Mouse (Mus musculus): ENCODE measurements around the gene Plpp1.
A peak's percentile ranks its signal among the peaks of the same experiment; 100 is the strongest.

Gene Plpp1

DNA sequence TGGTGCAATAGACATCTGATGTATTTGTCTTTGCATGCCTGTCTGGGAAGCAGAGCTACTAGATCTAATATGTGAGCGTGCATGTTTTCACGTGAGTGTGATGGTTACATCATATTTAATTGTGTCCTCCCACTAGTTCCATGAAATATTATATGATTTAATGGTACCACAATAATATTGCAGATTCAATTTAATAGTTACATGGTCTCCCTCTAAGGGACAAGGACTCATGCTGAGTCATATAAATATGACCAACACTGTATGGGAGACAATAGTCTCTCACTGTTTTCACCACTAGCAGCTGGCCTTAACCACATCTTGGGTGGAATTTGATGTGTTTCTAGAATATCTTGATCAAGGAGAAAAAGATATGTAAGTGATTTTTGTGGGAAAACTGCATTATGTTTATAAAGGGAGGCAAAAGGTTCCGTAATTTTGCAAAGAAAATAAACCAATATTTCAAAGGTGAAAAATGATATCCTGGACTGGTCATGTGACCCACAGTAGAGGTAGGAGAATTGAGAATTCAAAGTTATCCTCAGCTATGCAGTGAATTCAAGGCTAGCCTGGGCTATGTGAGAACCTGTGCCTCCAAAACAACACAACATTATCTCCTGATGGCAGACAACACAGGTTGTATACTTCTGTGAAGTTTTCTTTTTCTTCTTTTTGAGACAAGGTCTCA is 26.5 kb upstream of the Plpp1 start:
- no peak for DNase-seq (ENCODE audit: low spot score)

DNA sequence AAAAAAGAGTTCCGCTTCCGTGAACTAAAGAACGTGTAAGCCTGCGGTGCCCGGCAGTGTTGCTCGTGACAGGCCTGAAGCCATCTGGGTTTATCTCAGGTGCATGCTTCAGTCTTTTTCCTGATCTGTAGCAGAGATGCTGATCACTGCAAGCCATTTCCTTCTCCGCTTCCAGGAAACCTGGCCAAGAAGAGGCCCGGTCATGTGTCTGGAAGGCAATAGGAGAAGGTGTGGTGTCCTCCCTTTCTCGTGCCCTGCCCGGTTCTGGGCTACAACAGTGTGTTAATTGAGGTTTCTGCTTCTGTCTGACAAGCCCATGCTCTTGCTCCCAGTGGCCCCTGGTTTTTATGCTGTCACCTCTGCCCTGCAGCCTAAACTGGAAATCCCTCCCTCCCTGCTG is 24.7 kb upstream of the Plpp1 start:
- no peak for DNase-seq (ENCODE audit: low spot score)

DNA sequence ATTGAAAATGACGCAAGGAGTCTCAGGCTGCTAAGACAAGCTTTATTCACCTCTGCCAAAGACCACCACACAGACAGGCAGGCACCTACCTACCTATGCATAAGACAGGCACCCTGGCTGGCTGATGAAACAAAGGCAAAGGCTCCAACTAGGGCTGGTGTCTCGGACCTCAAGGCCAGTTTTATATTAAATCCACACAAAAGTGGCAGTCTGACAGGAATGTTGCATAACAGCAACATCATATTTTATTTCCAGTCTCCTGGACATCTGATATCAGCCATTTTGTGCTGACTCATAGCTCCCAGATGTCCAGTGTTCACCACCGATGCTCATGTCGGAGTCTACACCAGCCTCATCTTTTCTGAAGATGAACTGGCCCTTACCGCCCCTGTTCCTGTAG is 22.2 kb upstream of the Plpp1 start:
- no peak for DNase-seq (ENCODE audit: low spot score)

DNA sequence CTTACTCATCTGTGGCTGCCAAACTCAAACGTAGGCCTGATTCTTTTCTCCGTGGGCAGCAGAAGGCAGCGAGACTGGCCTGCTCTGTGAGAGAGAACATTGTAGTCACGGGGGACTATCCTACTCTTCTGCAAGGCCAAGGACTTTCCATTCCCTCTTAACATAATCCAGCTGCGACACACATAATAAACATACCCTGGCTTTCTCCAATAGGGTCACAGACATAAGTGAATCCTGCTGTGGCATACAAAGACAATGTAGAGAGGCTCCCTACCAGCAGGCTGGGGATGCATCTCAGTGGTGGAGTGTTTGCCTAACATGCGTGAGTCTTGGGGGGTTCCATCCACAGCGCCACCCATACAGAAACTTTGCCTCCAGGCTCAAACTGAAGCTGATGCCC is 15.3 kb upstream of the Plpp1 start:
- DNase-seq (ENCODE audit: low spot score), result no peak

DNA sequence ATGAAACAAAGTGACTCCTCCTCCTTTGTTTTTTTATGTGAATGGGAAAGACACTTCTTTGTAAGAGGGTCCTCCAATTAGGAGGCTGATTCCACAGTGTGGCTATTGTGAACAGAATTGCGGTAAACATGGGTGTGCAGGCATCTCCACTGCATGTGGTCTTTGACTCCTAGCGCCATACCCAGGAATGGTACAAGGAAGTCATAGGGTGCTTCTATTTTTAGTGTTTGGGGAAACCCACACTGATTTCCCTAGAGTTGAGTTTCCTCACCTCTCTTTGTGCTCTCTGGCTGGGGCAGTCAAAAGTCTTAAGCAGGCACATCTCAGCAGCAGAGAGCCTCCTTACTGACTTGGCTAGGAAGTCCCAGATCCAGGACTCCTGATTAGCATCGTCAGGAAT is 14.4 kb upstream of the Plpp1 start:
- DNase-seq (ENCODE audit: low spot score), result no peak

DNA sequence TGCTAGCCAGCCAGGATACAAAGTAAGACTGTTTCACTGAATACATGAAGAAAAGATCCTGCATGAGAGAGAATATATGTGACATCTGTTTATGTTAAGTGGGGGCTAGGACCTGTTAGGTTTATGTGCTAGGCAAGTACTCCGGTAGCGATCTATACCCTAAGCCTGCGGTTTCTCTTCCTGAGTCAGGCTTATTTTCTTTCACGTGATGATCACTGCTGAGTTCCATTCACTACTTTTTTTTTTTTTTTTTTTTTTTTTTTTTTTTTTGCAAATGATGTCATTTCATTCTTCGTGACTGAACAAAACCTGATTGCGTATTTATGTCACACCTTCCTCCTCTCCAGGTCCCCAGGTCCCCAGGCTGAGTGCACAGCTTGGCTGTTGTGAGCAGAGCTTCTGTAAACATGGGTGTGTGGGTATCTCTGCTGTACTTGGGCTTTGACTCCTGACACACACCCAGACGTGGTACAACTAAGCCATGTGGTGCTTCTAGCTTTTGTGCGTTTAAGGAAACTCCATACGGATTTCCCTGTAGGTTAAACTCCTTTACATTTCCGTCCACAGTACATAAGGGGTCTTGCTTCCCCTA is 13.6 kb upstream of the Plpp1 start:
- no peak for DNase-seq (ENCODE audit: low spot score)

DNA sequence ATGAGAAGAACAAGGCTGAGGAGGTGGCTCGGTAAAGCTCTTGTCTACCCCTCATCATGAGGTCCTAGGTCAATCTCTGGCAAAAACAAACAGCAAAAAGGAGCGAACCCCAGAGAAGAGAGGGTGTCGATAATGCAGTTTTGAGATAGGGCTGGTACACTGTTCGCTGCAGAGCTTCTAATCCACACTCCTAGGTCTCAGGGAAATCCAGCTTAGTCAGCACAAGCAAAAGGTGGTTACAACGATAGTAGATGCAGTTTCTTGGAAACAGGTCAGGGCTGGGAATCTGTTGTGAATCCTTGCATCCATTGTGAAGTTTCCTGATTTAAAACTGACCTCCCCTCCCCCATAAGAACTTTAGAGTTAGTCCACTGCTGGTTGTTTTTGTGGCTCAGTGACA is 9.8 kb upstream of the Plpp1 start:
- no peak for DNase-seq (ENCODE audit: low spot score)

DNA sequence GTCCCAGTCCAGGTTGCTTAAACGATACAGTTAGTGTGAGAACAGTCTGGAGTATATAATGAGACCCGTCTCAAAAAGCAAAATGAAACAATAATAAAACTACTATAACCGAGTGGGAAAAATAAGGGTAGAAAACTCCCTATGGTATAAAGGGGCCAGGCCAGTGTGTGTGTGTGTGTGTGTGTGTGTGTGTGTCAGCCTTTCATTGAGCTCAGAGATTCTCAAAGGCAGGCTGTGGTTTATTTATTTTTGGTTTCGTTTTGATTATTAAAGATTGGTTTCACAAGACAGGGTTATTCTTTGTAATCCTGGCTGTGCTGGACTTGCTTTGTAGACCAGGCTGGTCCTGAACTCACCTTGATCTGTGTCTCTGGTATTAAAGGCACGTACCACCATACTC is 8.7 kb upstream of the Plpp1 start:
- no peak for DNase-seq (ENCODE audit: low spot score)

DNA sequence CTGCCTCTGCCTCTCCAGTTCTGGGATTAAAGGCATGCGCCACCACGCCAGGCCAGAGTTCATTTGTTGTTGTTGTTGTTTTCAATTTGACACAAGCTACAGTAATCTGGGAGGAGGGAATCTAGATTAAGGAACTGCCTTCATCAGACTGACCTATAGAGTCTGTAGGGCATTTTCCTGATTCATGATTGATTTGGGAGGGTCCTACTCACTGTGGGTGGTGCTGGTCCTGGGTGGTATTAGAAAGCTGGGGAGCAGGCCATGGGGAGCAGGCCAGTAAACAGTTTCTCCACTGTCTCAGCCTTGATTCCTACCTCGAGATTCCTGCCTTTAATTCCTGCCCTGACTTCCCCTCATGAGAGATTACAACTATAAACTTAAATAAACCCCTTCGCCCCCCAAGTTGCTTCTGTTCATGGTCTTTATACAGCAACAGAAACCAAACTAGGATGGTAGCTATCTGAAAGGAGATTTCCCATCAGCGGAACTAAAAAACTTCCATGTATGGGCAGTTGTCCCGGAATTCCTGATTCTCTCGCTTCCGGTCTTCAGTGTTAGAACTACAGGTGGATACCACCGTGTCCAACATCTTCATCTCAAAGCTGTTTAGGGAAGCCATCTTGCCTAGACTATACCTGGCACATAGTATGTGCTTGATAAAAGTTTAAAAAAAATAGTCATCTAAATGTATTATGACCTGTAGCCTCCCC is 2.2 kb upstream of the Plpp1 start:
- no peak for DNase-seq (ENCODE audit: low spot score)

DNA sequence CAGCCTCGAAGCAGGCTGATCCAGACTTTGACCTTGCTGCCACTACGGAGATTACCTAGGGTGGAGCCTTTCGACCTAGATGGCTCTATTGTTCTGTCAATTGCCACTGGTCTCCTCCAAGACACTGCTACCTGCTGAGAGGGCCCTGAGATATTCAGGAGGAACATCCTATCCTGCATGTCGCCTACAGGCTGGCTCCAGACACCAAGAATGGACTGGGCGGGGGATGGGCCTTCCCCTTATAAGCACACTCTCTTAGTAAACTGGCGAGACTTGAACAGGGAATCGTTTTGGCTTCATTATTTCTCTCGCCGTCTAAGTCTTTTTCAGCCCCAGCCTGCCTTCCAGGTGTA is 1.7 kb upstream of the Plpp1 start:
- DNase-seq (ENCODE audit: low spot score), result no peak

DNA sequence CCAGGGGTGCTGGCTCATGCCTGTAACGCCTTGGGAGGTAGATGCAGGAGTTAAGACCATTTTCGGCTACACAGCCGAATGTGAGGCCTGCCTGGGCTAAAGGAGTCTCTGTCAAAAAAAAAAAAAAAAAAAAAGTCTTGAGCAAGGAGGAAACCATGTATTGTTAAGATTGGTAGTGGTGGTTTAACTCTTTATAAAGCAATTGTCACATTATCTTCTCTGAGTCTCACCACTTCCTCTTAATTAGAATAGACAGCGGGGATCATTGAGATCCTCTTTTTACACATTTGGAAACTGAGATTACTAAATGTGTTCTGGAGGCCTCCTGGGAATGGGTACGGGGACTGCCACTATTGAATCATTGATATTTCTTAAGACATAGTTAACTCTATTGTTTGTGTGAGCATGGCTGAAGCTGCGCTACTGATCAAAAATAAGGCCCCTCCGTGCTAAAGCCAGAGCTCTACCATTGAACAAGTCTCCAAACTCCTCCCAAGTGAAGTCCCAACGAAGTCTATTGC is 811 bp upstream of the Plpp1 start:
- DNase-seq (ENCODE audit: low spot score), result no peak

DNA sequence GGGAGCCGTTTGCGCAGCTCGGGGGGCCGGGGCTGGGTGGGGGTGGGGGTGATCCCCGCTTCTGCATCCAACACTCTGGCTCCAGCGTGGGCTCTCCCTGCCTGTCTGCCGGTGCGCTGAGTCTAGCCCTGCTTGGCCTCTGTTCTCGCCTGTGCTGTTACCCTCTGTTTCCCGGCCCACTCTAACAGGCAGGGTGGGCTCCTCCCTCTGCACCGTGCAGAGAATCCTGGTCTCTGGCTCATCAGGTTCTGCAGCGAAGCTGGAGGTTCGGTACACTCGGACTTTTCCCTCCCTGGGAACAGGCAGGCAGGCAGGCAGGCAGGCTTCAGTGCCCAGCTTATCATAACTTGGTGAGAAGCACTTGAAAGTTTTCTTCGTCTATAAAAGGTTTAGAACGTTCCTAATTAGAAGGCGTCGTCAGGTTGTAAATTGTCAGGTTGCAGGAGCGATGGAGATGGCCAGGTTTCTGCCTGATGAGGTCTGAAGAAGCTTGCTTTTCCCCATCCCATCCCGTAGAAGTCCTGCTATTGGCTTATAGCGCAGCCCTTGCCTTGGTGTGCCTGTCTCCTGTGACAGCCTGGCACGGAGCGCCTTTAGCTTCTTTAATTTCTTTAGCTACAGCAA is 901 bp downstream of the Plpp1 start:
- DNase-seq (ENCODE audit: low spot score), result peak; percentile 26

DNA sequence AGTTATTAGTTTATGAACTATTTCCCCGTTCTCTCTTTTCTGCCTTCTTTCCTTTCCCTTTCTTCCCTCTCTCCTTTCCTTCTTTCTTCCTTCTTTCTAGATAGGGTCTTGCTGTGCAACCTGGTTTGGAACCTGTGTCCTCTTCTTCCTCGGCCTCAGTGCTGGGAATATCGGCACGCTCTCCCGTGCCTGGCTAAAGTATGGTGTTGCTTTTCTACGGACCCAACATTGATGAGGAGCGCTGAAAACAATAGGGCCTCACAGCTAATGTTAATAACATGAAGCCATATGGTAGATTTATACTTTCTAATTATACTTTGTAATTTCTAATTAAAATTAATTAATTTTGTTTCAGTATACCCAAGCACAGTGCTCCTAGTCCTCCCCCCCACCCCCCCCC is 2.5 kb downstream of the Plpp1 start:
- no peak for DNase-seq (ENCODE audit: low spot score)

DNA sequence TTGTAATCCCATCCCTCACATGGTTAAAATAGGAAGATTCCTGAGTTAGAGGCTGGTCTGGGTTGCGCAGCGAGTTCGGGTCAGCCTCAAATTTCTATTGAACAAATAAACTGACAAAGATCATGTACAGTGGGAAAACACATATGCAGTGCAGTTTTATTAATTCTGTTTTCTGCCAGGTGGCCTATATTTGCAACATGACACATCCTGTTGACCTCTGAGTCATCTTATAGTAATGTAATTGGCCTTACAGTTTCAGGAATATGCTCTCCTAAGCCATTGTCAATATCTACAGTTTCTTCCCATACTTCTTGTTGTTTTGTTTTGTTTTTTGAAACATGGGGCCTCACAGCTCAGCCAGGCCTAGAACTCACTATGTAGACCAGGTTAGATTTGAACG is 3.1 kb downstream of the Plpp1 start:
- no peak for DNase-seq (ENCODE audit: low spot score)

DNA sequence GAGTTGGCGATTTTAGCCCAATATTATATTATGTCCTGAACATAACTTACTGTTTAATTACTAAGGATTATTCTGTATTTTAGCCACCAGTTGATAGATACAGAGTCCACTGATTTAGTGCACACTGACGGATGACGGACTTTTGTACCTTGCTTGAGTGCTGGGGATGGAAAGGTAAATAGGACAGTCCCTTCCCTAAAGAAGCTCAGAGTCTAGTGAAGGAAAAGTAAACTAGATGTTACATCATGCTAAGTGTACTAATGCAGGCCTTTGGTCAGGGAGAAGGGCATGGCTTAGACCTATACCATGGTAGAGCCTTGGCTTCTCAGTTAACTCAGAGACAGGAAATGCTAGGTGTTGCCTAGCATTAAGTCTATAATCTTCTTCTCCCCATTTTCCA is 4.9 kb downstream of the Plpp1 start:
- no peak for DNase-seq (ENCODE audit: low spot score)

DNA sequence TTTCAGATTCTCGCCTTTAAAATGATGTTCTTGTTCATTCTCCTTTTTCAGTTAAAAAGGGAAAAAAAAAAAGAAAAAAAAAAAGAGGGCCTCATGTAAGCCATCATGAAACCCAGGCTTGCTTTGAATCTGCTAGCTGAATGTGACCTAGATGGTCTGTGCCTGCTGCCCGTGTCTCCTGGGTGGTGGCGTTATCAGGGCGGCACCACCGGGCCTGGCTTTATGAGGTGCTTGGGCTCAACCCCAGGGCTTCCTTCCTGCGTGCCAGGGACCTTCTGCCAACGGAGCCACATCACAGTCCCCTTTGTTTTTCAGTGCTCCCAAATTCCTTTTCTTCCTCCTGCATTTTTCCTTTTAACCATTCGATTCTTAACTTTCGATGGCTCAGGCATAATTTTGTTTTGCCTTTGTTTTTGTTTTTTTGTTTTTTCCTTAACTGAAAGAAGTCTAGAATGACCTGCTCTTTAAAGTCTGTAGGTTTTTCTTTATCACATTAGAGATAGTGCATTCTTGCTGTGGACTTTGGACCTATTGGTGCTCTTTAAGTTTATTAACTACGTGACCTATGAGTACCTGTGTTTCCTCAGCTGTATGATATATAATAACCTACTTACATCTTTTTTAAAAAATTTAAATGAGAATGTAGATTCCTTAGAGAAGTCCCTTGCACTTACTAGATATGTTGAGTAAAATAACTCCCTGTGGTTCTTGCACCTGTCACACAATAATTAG is 7.5 kb downstream of the Plpp1 start:
- DNase-seq (ENCODE audit: low spot score), result peak; percentile 60

DNA sequence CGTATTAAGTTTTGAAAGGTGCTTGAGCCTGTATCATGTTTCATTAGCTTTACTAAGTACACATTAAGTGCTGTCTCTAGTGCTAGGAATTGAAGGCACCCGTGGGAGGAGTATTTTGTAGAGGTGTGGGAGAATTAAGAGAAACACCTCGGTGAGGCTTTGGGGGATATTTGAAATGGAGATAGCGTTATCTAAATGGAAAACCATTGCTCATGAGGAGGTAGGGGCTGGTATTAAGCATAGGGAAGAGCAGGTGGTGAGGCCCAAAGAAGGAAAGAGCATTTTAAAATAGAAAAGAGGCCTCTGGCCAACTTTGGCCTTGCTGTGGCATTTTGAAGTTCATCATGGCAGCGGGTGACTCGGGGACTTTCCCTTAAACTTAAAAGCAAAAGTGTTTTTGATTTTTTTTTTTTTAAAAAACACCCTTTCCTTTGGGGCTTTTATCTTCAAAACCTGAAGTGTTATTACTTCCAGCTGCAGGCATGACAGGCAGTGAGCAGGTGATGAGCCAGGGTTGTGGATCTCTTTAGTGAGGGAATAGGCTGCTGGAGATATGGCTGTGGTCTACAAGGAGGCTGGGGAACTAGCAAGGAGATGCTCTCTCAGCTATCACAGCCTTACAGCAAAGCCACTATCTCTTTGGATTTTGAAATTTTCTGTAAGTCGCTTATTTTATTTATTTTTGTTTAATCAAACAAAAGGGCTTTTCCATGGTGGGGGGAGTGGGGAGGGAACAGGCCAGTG is 9.1 kb downstream of the Plpp1 start:
- no peak for DNase-seq (ENCODE audit: low spot score)

DNA sequence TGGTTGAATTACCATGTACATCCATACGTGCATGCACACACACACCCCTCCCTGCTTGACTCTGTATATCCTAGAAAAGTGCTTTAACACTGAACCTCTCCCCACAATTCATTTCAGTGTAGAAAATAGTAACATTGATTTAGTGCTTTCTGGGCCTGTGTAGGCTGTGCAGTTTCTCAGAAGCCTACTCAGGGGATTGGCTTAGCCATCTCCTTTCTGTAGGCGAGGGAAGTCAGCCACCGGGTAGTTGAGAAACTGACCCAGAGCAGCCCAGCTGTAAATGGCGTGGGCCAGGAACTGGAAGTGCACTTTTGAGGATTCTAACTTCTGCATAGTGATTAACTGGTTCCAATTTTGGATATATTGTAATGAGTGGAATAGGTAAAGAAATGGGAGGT is 9.7 kb downstream of the Plpp1 start:
- no peak for DNase-seq (ENCODE audit: low spot score)

DNA sequence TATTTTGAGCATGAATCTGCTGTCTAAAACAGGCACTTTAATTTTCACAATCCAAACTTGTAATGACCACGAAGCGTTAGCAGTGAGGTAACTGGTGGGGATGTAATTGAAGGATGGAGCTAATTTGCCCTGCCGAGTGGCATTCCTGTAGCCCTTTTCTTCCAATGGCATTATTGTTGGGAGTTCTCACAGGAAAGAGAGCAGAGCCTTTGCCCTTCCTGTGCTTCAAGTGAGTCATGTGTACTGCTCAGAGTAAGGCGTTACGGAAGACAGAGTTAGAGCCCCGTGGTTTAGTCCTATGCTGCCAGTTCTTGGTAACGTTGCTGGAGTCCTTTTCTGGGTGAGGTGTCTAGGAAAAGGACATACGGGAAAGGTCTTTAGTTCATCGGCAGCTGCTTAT is 10.2 kb downstream of the Plpp1 start:
- DNase-seq (ENCODE audit: low spot score), result no peak

DNA sequence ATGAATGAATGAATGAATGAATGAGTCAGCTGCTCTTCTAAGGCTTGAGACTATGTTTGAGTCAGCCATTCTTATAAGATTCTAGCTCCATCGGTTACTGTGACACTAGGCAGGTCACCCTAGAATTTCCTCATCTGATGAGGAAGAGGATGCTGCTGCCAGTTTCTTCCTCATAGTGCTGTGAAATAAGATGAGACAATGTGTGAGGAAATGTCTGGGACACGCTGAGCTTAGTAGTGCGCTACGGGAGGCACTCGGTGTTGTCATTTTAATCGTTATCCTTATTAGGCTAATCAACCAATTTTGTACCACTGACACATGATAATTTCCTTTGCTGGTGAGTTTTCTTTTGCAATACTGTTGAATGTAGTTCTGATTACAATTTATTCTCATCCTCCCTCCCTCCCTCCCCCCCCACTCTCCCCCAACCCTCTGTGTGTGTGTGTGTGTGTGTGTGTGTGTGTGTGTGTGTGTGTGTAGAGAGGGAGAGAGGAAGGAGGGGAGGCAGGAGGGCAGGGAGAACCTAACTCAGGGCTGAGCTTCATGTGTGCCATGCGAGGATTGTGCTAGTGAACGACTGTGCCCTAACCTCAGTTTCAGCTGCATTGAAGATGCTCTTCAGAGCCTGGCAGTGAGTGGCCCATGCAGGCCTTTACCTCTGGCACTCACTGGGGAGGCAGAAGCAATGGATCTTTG is 11.3 kb downstream of the Plpp1 start:
- no peak for DNase-seq (ENCODE audit: low spot score)

DNA sequence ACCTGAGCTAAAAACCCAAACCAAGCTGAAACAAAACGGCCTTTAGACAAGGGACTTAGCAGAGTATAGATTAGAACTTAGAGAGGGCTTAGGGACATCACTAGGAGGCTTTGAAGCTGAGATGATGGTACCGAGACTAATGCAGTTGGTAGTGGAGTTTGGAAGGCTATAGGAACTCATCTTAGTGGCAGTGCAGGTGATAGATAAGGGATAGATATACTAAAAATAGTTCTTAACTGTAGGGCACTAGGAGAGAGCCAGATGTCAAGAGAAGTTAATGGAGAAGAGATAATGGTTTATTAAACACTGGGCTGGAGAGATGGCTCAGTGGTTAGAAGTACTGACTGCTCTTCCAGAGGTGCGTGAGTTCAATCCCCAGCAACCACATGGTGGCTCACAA is 15.4 kb downstream of the Plpp1 start:
- no peak for DNase-seq (ENCODE audit: low spot score)

Data from spleen, adult 12 weeks (tissue).